Mouse (Mus musculus): Measurements from ENCODE around the gene Ephb2. TPM values are rescaled to one million over a fixed set of nuclear protein-coding genes. Genes with fewer than 3 reads are reported as not detected.

Gene Ephb2
- polyA plus RNA-seq, 1 experiment = 7.2 TPM

DNA sequence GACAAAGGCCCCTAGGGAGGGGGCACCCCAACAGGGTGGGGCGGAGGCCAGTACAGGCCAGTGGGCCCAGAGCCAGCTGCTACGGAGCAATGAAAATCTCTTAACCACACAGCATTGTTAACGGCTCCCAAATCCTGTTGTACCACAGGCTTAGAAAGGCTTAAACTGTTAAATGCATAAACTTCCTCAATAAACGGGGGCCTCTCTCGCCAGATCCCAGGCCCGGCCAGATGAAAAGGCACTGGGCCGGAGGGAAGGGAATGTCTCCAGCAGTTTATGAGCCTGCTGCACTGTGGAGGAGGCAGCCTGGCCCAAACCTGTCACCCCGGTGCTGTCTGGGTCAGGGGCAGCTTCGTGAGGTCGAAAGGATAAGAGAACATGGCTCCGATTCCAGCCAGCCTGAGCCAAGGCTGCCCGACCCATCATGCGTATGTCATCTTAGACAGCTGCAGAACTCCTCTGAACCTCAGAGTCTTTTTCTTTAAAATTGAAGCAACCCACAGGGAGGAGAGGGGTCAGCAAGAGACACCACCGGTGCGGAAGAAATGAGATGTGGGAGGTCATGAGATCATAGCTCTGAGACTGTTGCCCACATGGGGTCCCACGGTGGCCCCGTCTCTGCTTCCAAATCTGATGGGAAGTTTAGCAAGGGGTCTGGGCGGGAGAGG is 73.9 kb downstream of the Ephb2 start:
- no peak for DNase-seq (ENCODE audit: low spot score)

DNA sequence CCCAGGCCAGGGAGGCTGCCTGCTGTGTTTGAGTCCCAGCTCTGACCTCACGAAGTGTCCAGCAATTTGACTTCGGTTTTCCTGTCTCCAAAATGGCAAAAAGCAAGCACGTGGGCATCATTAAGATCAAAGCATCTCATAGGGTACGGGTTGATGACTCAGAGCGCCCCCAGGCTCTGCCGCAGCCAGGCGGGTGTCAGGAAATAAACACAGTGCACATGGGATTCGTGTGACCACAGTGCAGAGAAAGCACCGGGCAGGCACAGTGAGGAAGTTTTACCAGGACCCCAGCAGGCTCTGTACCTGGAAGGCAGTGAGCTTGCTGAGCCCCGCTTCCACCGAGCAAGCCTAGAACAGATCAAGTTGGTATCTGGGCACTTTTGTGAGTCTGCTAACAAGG is 74.9 kb downstream of the Ephb2 start:
- DNase-seq (ENCODE audit: low spot score) = no peak

DNA sequence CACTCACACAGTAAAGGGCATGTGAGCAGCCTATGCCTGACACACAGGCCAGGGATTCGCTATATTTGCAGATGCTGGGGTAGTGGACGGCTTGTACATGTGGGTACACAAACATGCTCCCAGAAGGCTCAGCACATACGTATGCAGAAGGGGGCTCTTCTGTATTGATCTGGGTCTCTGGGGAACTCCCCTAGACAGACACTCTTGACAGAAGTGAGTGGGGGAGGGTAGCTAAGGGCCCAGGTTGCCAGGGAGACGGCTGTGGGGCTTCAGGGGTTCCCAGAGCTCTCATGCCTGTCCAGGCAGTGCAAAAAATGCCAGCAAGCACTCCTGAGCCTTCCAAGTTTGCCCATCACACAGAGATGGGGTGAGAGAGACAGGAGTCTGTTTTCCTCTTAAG is 78.7 kb downstream of the Ephb2 start:
- DNase-seq (ENCODE audit: low spot score) = no peak

DNA sequence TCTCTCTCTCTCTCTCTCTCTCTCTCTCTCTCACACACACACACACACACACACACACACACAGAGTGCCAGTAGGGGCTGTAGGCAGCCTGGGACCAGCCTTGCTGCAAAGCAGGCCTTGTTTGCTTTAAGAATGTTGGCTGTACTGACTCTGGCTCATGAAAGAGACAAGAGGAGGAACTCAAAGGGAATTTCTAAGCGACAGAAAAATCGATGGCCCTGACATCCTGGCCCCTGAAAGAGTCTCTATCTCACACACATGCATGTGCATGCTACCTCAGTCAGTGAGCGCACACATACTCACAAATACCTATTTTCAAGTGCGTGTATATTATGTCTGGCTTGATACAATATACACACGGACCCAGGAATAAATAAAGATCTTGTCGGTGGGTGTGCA is 79.3 kb downstream of the Ephb2 start:
- no peak for DNase-seq (ENCODE audit: low spot score)

DNA sequence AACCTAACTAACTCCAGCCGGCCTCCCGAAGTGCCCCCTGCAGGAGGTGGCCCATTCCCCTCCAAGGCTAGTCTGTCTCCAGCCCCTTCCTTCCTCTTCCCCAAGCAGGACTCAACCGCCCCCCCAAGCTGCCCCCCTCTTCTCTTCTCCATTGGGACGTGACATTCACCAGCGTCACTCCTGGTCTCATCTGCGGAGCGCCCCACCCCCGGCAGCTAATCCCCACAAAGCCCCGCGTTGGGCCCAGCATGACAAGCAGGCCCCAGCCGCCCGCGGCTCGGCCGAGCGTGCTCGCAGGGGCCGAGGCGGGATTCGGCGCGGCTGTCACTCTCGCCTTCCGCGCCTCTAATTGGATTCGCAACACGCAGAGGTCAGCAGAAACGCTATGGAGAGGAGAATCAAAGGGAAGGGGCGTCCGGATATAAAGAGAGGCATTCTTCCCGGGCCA is 80.4 kb downstream of the Ephb2 start:
- no peak for DNase-seq (ENCODE audit: low spot score)

DNA sequence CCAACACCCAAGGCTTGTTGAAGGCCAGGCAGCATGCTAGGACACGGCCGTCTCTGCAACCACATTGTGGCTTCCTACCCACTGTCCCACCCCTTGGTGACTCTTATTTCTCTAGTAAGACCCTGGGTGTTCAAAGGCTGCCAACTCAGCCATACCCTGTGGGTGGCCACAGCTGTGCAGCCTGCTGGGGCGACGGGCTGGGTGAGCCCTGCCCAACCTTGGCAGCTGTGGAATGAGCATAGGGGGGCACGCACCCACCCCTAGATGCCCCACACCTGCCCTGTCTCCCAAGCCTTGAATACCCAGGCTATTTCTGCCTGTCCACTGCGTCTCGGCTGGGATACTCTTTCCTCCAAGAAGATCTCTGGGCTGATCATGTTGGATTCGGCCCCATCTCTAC is 81.5 kb downstream of the Ephb2 start:
- DNase-seq (ENCODE audit: low spot score) = no peak

DNA sequence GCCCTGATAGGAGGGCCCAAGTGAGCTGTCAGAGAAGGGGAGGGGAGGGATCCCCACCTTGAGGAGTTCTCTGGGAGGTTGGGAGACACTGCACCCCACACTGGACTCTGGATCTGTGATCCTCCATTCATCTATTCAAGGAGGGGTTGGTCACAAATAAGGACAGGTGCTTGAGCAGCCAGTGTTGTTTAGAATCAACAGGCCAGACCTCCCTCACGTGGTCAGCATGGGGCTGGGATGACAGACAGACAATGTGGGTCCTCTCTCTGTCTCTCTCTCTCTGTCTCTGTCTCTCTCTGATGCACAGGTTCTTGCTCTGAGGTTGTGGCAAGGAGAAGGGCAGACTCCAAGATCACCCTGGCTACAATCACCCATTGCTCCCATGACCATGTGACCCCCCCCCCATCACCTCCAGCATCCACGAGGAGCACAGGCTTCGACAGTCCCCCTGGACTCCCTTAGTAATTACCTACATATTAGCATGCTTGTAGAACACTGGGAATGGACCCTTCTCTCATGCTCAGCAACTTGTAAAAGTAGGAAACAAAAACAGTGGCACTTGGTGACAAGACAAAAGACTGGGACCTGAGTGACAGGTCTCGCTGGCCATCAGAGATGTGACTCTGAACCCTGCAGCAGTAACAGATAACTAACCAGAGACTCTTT is 84.3 kb downstream of the Ephb2 start:
- DNase-seq (ENCODE audit: low spot score) = no peak

DNA sequence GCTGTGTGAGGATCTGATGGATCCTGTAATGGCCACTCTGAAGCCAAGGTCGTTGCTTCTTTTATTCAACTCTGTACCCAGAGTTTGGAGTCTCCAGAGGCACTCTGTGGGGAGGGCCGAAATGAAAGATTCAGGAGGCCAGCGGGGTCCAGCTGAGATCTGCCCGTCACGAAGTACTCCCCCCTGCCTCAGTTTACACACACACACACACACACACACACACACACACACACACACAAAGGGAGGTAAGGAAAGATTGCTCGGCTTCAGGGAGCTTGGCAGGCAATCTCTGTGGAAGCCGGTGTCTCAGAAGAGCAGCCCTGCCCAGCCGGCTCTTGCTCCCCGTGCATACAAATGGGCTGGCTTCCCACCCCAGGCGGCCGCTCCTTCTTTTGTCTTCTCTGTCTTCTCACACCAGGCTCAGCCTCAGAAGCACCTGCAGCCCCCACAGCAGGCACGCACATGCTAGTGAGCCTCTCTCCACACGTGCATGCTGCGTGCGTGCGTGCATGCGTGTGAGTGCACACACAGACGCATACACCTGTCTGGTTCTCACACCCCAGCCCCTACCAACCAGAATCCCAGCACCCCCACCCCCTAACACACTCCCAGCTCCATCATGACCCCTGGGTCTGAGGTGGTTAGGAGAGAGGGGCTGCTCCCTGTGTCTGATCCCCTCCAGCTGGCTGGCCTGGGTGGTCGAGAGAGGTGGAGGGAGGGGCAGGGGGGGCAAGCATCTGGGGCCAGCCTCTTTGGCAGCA is 85.0 kb downstream of the Ephb2 start:
- DNase-seq (ENCODE audit: low spot score) = no peak

DNA sequence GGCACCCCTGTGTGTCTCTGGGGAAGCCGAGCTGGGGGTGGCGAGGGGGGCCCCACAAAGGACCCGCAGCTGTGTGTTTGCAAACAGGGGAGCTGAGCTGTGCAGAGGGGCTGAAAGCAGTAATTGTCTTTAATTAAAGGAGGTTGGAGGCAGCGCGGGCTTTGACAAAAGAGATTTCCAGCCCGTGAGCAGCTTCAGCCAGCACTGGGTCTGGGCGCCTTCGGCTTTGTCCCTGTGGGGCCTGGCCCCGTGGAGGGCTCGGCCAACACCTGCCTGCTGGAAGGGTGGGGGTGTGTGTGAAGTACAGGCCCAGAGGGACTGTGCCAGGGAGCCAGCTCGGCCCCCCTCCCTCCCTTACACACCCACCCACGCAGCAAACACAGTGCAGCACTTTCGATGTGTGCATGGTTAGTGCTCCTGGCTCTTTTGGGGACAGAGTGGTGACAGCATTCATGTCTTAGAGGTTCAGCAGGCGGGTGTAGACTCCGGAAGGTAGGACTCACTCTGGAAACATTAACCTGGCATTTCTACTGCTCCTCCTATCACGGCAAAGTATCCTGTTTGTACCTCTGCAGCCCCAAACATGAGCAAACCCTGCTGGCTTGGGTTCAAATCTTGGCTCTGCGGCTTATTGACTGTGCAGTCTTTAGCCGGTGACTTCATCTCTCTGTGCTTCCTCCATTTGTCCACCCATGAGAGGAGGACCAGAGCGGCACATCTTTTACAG is 85.8 kb downstream of the Ephb2 start:
- no peak for DNase-seq (ENCODE audit: low spot score)

DNA sequence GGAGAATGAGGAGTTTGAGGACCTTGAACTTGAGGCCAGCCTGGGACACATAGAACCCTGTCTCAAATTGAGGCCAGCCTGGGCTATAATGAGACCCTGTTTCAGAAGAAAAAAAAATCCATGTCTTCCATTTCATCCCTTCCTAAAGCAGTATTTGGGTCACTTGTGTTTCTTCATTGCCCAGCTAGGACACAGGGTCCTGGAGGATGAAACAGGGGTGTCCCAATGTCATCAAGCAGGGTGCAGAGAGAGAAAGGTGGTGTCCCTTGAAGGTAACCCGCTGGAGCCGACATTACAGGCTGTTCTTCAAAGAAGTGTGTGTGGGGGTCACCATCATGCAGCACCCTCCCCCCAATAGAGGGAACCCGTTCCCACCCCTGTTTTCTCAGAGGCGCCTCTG is 86.4 kb downstream of the Ephb2 start:
- DNase-seq (ENCODE audit: low spot score) = no peak

DNA sequence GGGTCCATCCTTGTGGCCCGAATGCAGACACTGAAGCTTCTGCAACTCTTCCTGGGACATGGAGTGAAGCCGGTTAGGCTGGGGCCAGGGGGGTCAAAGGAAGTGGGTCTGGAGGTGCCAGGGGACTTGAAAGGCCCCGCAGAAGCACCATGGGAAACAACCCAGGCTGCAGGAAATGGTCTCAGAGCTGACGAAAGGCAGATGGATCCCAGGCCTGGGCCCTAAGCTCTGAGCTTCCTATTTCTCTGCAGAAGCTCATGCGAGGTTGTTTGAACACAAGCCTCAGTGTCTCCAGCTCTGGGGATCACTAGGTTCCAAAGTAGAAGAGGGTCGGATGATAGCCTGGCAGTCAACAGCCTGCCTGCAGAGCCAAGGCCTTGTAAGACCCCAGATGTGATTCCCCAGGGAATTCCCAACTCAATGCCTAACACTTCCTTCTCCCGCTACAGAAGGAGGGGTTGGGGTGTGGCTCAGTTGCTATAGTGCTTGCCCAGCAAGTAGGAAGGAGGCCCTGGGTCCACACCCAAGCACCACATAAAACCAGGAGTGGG is 86.9 kb downstream of the Ephb2 start:
- no peak for DNase-seq (ENCODE audit: low spot score)

DNA sequence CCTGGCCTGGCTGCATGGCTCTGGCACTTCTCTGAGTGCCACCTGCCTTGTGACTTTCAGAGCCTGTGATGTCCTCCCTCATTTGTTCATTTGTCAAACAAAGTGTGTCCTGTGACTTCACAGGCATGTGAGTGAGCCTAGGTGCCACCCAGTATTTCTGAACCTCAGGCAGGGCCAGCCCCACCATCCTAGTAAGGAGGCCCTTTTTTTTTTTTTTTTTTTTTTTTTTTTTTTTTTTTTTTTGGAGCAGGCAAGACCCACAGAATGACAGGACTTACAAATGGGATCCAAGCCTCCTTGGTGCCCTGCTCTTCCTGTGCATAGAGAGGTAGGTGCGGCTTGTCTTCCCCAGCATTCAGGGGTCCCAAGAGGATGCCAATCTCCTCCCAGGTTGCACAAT is 89.3 kb downstream of the Ephb2 start:
- DNase-seq (ENCODE audit: low spot score) = no peak

DNA sequence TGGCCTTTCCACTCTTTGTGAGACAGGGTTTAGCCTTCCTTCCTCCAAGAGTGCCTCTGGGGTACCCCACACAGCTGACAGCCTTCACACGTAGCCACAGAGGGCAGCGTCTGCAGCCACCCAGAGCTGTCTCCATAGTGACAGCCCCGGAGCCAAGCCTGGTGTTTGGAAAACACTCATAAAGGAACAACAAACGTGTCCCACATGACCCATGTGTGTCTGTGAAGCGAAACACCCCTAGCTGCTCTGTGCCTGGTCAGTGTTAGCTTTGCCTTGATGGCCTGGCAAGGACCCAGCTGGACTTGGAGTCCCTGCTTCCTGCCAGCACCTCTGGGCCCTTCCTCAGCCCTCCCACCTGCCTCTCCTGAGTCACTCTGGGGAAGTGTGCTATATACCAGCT is 93.1 kb downstream of the Ephb2 start:
- DNase-seq (ENCODE audit: low spot score) = no peak

DNA sequence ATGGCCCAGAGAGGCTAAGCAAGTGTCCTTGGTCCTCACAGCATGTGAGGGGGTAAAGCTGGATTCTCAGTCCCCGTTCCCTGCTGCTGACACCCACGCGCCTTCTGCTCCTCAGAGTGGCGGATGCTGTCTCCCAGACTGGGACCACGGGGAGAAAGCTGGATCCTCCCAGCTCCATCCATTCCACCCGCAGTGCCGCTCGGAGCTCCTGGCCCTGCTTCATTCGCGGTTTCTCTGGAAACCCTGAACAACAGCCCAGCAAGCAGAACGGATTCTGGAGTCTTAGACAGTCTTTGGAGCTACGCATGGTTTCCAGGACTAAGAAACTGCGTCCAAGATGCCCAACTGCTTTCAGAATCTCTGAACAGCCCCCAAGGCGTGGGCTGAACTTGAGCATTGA is 93.9 kb downstream of the Ephb2 start:
- no peak for DNase-seq (ENCODE audit: low spot score)

DNA sequence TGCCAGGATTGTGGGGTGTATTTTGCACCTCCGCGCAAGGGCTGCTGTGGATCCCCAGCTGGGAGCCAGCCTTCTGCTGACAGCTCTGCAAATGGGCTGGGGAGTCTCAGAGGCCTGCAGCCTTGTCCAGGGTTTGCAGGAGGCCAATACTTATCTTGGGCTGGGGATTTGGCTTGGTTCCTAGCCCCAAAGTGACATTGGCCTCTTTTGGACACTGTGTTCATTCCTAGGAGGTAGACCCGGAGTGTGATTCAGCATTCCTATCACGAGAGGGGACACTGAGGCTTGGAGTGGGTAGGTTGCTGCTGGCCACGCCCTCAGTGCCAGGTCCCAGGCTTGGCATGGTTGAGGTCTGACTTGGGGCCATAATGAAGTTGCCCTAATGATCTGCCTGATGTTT is 94.8 kb downstream of the Ephb2 start:
- no peak for DNase-seq (ENCODE audit: low spot score)

DNA sequence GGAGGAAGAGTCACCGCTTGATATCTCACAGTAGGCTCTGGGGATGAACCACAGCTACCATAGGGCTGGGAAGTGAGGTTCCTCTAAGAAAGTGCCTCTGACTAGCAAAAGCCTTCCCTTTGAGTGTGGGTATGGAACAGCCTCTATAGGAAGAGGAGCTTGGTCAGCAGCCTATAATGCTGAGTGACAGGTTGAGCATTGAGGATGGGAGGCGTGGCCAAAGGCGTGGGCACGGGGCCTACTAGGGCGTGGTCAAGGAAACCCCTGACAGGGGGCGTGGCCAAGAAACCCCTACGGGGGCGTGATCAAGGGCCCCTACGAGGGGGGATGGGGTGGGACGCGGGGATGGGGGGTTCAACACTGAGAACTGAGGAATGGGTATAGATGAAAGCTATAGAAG is 96.6 kb downstream of the Ephb2 start:
- no peak for DNase-seq (ENCODE audit: low spot score)

DNA sequence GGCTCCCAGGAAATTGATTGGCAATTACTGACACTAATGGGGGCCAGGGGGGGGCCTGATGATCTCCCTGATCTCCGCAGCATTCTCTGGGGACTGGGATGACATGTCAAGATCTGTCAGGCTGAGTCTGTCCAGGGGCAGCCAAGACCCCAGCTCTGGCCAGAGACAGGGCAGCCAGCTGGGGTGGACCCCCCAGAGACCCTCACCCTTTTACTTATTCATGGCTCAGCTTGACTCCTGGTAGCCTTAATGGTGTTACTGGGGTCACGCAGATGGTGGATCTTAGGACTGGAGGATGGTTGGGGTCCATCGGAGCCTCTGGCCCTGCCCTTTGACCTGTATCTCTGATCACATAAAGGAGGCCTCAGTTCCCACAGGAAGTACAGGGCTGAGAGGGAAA is 97.5 kb downstream of the Ephb2 start:
- no peak for DNase-seq (ENCODE audit: low spot score)

DNA sequence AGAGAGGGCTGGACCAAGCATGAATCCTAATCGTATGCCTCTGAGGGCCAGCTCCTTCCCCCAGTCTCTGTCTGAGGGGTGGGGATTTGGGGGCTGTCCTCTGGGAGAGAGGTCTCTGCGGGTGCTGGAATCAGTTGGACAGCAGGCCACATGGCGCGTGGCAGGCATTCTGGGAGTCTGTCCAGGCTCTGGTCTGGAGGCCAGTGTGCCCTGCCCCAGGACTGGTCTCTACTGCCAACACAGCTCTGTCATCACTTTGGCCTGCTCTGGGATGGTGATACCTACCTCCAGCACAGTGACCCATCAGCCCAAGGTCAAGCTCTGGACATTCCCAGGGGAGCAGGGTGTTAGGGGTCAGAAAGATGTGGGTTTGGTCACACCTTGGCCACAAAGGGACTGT is 99.9 kb downstream of the Ephb2 start:
- no peak for DNase-seq (ENCODE audit: low spot score)

DNA sequence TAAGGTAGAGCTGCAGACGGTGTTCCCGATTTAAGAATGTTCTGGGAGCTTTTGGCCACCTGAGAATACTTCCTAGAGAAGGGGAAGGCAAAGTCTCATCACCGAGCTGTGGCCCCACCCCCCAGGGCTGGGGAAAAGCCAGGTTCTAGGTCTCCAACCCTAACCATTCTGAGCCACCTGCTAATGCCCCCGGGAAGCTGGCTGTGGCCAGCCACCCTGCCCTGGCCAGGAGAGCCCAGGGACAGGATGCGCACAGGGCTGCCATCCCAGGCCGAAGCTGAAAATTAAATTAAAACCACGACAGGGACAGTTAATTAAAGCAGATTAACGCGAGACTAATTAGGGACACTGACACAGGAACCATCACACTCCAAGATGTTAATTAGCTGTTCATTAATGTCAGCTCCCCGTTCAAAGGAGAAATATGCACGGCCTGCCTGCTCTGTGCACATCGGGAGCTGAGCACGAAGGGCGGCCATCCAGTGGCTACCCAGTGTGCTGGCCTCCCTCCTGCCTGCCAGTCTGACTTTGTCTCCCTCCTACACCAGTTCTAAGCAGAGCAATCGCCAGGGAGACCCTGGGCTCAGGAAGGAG is 101.5 kb downstream of the Ephb2 start:
- no peak for DNase-seq (ENCODE audit: low spot score)

DNA sequence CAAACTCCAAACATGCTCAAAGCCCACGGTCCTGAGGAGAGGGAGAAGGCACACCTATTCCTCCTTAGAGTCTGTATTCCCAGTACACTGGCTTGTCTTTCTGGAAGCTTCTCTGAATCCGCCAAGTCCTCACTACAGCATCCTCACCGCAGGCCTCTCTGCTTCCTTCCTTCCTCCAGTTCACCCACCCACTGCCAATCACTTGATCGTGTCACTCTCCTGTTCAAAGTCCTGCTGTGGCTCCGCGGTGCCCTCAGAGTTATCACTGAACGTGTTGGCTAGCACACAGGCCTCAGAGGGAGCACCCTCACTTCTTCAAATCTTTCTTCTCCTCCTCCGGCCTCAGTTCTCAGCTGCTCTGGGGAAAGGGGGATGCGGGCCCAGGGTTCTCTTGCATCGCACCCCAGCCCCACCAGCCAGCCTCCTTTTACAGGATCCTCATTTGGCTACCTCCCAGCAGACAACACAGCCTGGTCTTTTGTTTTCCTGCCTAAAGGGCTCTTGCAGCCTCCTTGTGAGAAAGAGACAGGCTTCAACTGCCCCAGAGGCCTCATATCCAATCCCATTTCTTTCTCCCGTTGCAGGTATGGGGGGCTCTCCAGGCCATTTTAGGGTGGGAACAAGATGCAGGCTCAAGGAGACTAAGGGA is 102.4 kb downstream of the Ephb2 start:
- DNase-seq (ENCODE audit: low spot score) = no peak

DNA sequence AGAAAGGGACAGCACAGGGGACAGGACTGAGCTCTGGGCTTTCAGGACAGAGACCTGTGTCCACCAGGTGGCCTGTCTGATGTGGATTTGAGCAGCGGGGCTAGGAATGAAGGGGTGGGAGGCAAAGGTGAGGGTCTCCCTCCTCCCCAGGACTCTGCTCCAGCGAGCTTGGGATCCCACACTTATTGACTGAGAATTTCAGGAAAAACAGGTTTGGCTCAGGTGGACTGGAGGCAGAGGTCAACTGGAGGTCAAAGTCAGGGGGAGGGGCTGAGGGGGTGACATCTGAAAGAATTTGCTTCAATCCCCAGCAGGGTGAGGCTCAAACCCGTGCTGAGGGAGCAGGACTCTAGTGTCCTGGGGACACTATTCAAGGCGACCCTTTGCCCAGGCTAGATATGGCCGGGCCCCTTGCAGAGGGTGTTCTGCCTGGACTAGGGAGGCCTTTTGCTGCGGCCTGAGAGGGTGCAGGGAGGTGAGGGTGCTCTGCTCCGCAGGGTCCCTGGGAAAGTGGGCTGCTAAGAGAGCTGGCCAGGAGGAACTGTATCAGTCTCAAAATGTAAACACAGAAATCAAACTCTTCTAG is 103.2 kb downstream of the Ephb2 start:
- DNase-seq (ENCODE audit: low spot score) = no peak

Data from urinary bladder, adult 2 months (tissue).